Mouse (Mus musculus) liver, embryonic 16.5 days (tissue): ENCODE results near the gene Gm10277. TPM values are rescaled to one million over a fixed set of nuclear protein-coding genes. Genes with fewer than 3 reads are reported as not detected.

ENCODE experiments used
- polyA plus RNA-seq: library from polyadenylated mRNA; unstranded; fragments of >200 nt; fragmentation: Nextera tagmentation; extraction: Ambion mirVana; gene quantifications from 2 replicates; pipeline ENCODE4 v1.2.1, GENCODE M21; 2015

Gene Gm10277
- polyA plus RNA-seq, 1 experiment from 2014 or later = 0.81 TPM

Other genes starting within 250 kb of the Gm10277 start
- gene Taok1, start 179.9 kb downstream of the Gm10277 start, polyA plus RNA-seq = 3.6 TPM in 2 replicates
- gene Nufip2, start 101.6 kb downstream of the Gm10277 start, polyA plus RNA-seq = 1.4 TPM in 2 replicates
- gene Cryba1, start 62.5 kb downstream of the Gm10277 start, polyA plus RNA-seq = not detected in 2 replicates
- gene Myo18a, start 24.5 kb downstream of the Gm10277 start, polyA plus RNA-seq = 15.4 and 16.0 TPM in 2 replicates
- 32.7 and 43.8 TPM in 2 replicates for gene Pipox, start 106.3 kb upstream of the Gm10277 start, polyA plus RNA-seq
- gene Sez6, start 143.1 kb upstream of the Gm10277 start, polyA plus RNA-seq = 0.17 TPM in 1 of 2 replicates, not detected in the other
- gene Phf12, start 195.0 kb upstream of the Gm10277 start, polyA plus RNA-seq = 5.3 and 5.7 TPM in 2 replicates
- 10.8 and 11.3 TPM in 2 replicates for gene Dhrs13, start 244.5 kb upstream of the Gm10277 start, polyA plus RNA-seq